Mouse (Mus musculus): ENCODE measurements around the gene Ehd2.

The Ehd2 gene

GRCm38 (mm10) chr7:15967312-15967711 lies at the start of gene Ehd2:
TSS of gene Ehd2 (minus strand) at chr7:15967567.
- peak; percentile 63 for DNase-seq (ENCODE audit: low read depth, low spot score)

GRCm38 (mm10) chr7:16015384-16015783 lies 48.0 kb upstream of the Ehd2 start:
- DNase-seq (ENCODE audit: low read depth, low spot score) = no peak

GRCm38 (mm10) chr7:16014521-16015175 lies 47.3 kb upstream of the Ehd2 start:
- no peak for DNase-seq (ENCODE audit: low read depth, low spot score)

- DNase-seq (ENCODE audit: low read depth, low spot score) = peak; percentile 18
Measured at GRCm38 (mm10) chr7:16013722-16014275, 46.4 kb upstream of the Ehd2 start.

GRCm38 (mm10) chr7:16012576-16013263 lies 45.4 kb upstream of the Ehd2 start:
- peak; percentile 4 for DNase-seq (ENCODE audit: low read depth, low spot score)

GRCm38 (mm10) chr7:16011418-16012085 lies 44.2 kb upstream of the Ehd2 start:
- DNase-seq (ENCODE audit: low read depth, low spot score) = no peak

GRCm38 (mm10) chr7:16010649-16011048 lies 43.3 kb upstream of the Ehd2 start:
- no peak for DNase-seq (ENCODE audit: low read depth, low spot score)

GRCm38 (mm10) chr7:16009636-16010035 lies 42.3 kb upstream of the Ehd2 start:
- no peak for DNase-seq (ENCODE audit: low read depth, low spot score)

- DNase-seq (ENCODE audit: low read depth, low spot score) = no peak
Measured at GRCm38 (mm10) chr7:16005020-16005419, 37.7 kb upstream of the Ehd2 start.

- DNase-seq (ENCODE audit: low read depth, low spot score) = peak; percentile 33
Measured at GRCm38 (mm10) chr7:16004177-16004856, 37.0 kb upstream of the Ehd2 start.

GRCm38 (mm10) chr7:16003032-16003431 lies 35.7 kb upstream of the Ehd2 start:
- no peak for DNase-seq (ENCODE audit: low read depth, low spot score)

GRCm38 (mm10) chr7:16002171-16002570 lies 34.8 kb upstream of the Ehd2 start:
- no peak for DNase-seq (ENCODE audit: low read depth, low spot score)

- DNase-seq (ENCODE audit: low read depth, low spot score) = no peak
Measured at GRCm38 (mm10) chr7:16001691-16002090, 34.3 kb upstream of the Ehd2 start.

- no peak for DNase-seq (ENCODE audit: low read depth, low spot score)
Measured at GRCm38 (mm10) chr7:15993789-15994188, 26.4 kb upstream of the Ehd2 start.

GRCm38 (mm10) chr7:15993152-15993551 lies 25.8 kb upstream of the Ehd2 start:
- no peak for DNase-seq (ENCODE audit: low read depth, low spot score)

GRCm38 (mm10) chr7:15991764-15992163 lies 24.4 kb upstream of the Ehd2 start:
- no peak for DNase-seq (ENCODE audit: low read depth, low spot score)

- no peak for DNase-seq (ENCODE audit: low read depth, low spot score)
Measured at GRCm38 (mm10) chr7:15987661-15988356, 20.4 kb upstream of the Ehd2 start.

GRCm38 (mm10) chr7:15982729-15983407 lies 15.5 kb upstream of the Ehd2 start:
- DNase-seq (ENCODE audit: low read depth, low spot score) = peak; percentile 49

- no peak for DNase-seq (ENCODE audit: low read depth, low spot score)
Measured at GRCm38 (mm10) chr7:15981538-15981937, 14.2 kb upstream of the Ehd2 start.

- DNase-seq (ENCODE audit: low read depth, low spot score) = no peak
Measured at GRCm38 (mm10) chr7:15980246-15980645, 12.9 kb upstream of the Ehd2 start.

GRCm38 (mm10) chr7:15975904-15976303 lies 8.5 kb upstream of the Ehd2 start:
- peak; percentile 47 for DNase-seq (ENCODE audit: low read depth, low spot score)
